Mouse (Mus musculus): ENCODE data around the gene Rfx2. TPM values are rescaled to one million over a fixed set of nuclear protein-coding genes. Genes with fewer than 3 reads are reported as not detected.

The Rfx2 gene
- 21.4 and 27.9 TPM in 2 replicates for total RNA-seq (2014; fragmentation: Nextera tagmentation)
- total RNA-seq (2017): 3.9 and 4.1 TPM in 2 replicates
- 36.4 and 38.2 TPM in 2 replicates for polyA plus RNA-seq (2012)

DNA sequence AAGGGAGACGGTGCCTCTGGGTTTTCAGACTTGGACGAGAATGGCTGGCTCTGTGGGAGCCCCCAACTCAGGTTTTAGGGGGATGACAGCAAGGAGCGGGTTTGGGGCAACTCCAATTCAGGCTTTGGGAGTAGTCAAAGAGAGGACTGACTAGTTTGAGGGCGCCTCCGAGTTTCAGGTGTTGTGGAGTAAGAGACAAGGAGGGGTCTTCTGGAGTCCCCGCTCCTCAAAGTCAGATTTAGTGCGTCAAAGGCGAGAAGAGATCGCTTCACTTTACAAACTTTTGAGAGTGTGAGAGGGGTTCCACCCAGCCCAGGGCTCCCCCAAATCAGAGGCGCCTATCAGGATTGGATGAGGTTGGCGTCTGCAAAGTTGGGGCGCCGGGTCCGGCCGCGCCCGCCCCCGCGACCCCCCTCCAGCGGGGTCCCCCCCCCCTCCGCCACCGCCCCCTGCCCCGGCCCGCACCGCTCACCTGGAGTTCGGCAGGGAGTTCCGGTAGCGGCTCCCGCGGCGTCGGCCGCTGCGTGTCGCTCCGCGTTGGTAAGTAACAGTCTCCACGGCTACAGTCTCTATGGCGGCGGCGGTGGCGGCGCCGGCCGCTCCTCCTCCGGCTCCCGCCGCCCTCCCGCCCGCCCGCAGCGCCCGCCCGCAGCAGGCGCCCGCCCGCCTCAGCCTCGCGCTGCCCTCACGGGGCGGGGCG, at the start of gene Rfx2:
Gene Rfx2, minus strand, starts transcription at position 603 of the 700 bp plus-strand sequence.
- ATAC-seq (ENCODE audit: extremely low read depth, insufficient number of reproducible peaks, low FRiP score, poor library complexity, severe bottlenecking): no peak
- Histone ChIP-seq H3K27me3 (ENCODE audit: insufficient read depth, low read length) (no peaks in the 10 kb centered on the region), H3K4me3 (ENCODE audit: low read depth, low read length) (peak within 1 kb of the TSS; percentile 73), H3K9me3 (replicated peaks) (no peaks in the 10 kb centered on the region), H3K4me1 (ENCODE audit: insufficient read depth, low read depth, low read length) (peaks cover 60% of the 10 kb centered on the region), H3K36me3 (replicated peaks) (peaks cover 2% of the 10 kb centered on the region)
- TF ChIP-seq CTCF (IDR thresholded peaks at IDR 0.05; ENCODE audit: low read depth, low read length) (no peak), POLR2AphosphoS5 (IDR thresholded peaks at IDR 0.05; ENCODE audit: insufficient replicate concordance, low read depth, low read length) (no peak), GATA1 (IDR thresholded peaks at IDR 0.05; ENCODE audit: borderline replicate concordance, low read length) (no peak), GATA2 (IDR thresholded peaks at IDR 0.05; ENCODE audit: borderline replicate concordance, low read depth, low read length) (no peak), TAL1 (conservative IDR thresholded peaks at IDR 0.05; ENCODE audit: low read depth, low read length) (no peak)
- DNase-seq (ENCODE audit: low spot score): peak; percentile 37

GRCm38 (mm10) chr17:56877426-56877825, 46.6 kb upstream of the Rfx2 start:
- no peak overlapping the region for H3K4me3 ChIP-seq (ENCODE audit: low read depth, low read length)
- no peak for ATAC-seq (ENCODE audit: extremely low read depth, insufficient number of reproducible peaks, low FRiP score, poor library complexity, severe bottlenecking)

GRCm38 (mm10) chr17:56876981-56877380, 46.2 kb upstream of the Rfx2 start:
- H3K36me3 ChIP-seq (replicated peaks): no peaks in the 10 kb centered on the region
- DNase-seq (ENCODE audit: low spot score) (no peak), ATAC-seq (ENCODE audit: extremely low read depth, insufficient number of reproducible peaks, low FRiP score, poor library complexity, severe bottlenecking) (no peak)
- peaks cover 30% of the 10 kb centered on the region for H3K4me1 ChIP-seq (ENCODE audit: insufficient read depth, low read depth, low read length)
- TF ChIP-seq TAL1 (conservative IDR thresholded peaks at IDR 0.05; ENCODE audit: low read depth, low read length): no peak
- no peak for TF ChIP-seq GATA2 (IDR thresholded peaks at IDR 0.05; ENCODE audit: borderline replicate concordance, low read depth, low read length)
- no peak for TF ChIP-seq CTCF (IDR thresholded peaks at IDR 0.05; ENCODE audit: low read depth, low read length)
- TF ChIP-seq GATA1 (IDR thresholded peaks at IDR 0.05; ENCODE audit: borderline replicate concordance, low read length): no peak
- TF ChIP-seq POLR2AphosphoS5 (IDR thresholded peaks at IDR 0.05; ENCODE audit: insufficient replicate concordance, low read depth, low read length): no peak
- no peak overlapping the region for H3K4me3 ChIP-seq (ENCODE audit: low read depth, low read length)
- no peaks in the 10 kb centered on the region for H3K9me3 ChIP-seq (replicated peaks)
- H3K27me3 ChIP-seq (ENCODE audit: insufficient read depth, low read length): peaks cover 21% of the 10 kb centered on the region

More at GRCm38 (mm10) chr17:56877426-56877825, 46.6 kb upstream of the Rfx2 start:
- no peak for TF ChIP-seq POLR2AphosphoS5 (IDR thresholded peaks at IDR 0.05; ENCODE audit: insufficient replicate concordance, low read depth, low read length)
- TF ChIP-seq CTCF (IDR thresholded peaks at IDR 0.05; ENCODE audit: low read depth, low read length): no peak
- no peak for TF ChIP-seq TAL1 (conservative IDR thresholded peaks at IDR 0.05; ENCODE audit: low read depth, low read length)
- no peak for TF ChIP-seq GATA2 (IDR thresholded peaks at IDR 0.05; ENCODE audit: borderline replicate concordance, low read depth, low read length)
- no peak for TF ChIP-seq GATA1 (IDR thresholded peaks at IDR 0.05; ENCODE audit: borderline replicate concordance, low read length)
- H3K4me1 ChIP-seq (ENCODE audit: insufficient read depth, low read depth, low read length): peaks cover 30% of the 10 kb centered on the region
- H3K9me3 ChIP-seq (replicated peaks): no peaks in the 10 kb centered on the region
- H3K36me3 ChIP-seq (replicated peaks): no peaks in the 10 kb centered on the region
- DNase-seq (ENCODE audit: low spot score): no peak
- H3K27me3 ChIP-seq (ENCODE audit: insufficient read depth, low read length): peaks cover 21% of the 10 kb centered on the region

DNA sequence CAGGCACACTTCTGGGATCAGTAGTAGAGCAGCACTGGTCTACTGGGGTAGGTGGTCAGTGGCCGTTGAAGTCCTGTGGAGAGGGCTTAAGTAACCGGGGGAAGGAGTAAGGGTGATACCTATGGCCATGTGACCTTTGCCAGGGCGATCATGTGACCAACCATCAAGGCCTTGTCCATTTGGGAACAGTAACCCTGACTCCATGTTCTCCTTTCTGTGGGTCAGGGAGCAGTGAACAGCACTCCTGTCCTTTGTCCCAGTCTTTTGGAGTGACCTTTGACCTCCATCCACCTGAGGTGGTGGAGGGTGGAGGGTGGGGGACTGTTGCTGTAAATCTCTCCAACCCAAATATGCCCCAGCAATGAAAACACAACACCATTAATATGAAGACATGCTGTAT, 45.7 kb upstream of the Rfx2 start:
- no peak for ATAC-seq (ENCODE audit: extremely low read depth, insufficient number of reproducible peaks, low FRiP score, poor library complexity, severe bottlenecking)
- DNase-seq (ENCODE audit: low spot score): no peak

DNA sequence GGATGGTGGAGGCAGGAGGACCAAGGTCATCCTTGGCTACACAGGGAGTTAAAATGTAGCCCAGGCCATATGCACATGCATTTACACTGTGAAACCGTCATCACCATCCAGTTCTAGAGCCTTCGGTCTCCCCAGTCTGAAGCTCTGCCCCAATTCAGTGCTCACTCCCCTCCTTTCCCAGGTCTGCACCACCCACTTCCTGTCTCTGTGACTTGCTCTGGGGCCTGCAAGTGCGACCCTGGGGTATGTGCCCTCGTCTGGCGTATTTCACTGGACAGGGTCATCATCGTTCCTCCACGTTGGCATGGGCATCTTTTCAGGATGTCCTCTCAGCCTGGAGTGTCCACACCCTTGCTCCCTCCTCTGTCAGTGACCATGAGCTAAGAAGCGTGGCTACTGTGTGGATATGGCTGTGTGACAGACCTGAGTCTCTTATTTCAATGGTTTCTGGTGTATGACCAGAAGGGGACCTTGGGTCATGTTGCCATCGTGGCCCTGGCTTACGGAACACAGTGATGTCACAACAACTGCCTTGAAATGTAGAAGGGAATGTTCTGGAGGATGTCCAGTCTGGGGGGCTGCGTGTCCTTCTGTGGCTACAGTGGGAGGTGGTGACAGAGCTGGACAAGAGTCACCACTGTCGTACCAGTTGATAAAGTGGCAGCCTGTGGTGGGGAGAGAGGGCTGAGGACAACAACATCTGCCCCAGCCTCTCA, 44.3 kb upstream of the Rfx2 start, which contains the start of gene 1700061G19Rik:
Gene 1700061G19Rik, plus strand, starts transcription at position 542 of the 716 bp plus-strand sequence.
- Histone ChIP-seq H3K9me3 (replicated peaks) (no peaks in the 10 kb centered on the region), H3K36me3 (replicated peaks) (no peaks in the 10 kb centered on the region), H3K4me3 (ENCODE audit: low read depth, low read length) (no peak within 1 kb of the TSS), H3K4me1 (ENCODE audit: insufficient read depth, low read depth, low read length) (peaks cover 48% of the 10 kb centered on the region), H3K27me3 (ENCODE audit: insufficient read depth, low read length) (peaks cover 18% of the 10 kb centered on the region)
- no peak for ATAC-seq (ENCODE audit: extremely low read depth, insufficient number of reproducible peaks, low FRiP score, poor library complexity, severe bottlenecking)
- TF ChIP-seq CTCF (IDR thresholded peaks at IDR 0.05; ENCODE audit: low read depth, low read length) (no peak), GATA1 (IDR thresholded peaks at IDR 0.05; ENCODE audit: borderline replicate concordance, low read length) (no peak), TAL1 (conservative IDR thresholded peaks at IDR 0.05; ENCODE audit: low read depth, low read length) (no peak), POLR2AphosphoS5 (IDR thresholded peaks at IDR 0.05; ENCODE audit: insufficient replicate concordance, low read depth, low read length) (no peak), GATA2 (IDR thresholded peaks at IDR 0.05; ENCODE audit: borderline replicate concordance, low read depth, low read length) (no peak)
- DNase-seq (ENCODE audit: low spot score): no peak

More for the DNA sequence above, 45.7 kb upstream of the Rfx2 start:
- H3K9me3 ChIP-seq (replicated peaks): no peaks in the 10 kb centered on the region
- H3K36me3 ChIP-seq (replicated peaks): no peaks in the 10 kb centered on the region
- H3K4me3 ChIP-seq (ENCODE audit: low read depth, low read length): no peak overlapping the region
- H3K4me1 ChIP-seq (ENCODE audit: insufficient read depth, low read depth, low read length): peaks cover 35% of the 10 kb centered on the region
- peaks cover 21% of the 10 kb centered on the region for H3K27me3 ChIP-seq (ENCODE audit: insufficient read depth, low read length)
- TF ChIP-seq TAL1 (conservative IDR thresholded peaks at IDR 0.05; ENCODE audit: low read depth, low read length): no peak
- no peak for TF ChIP-seq CTCF (IDR thresholded peaks at IDR 0.05; ENCODE audit: low read depth, low read length)
- TF ChIP-seq POLR2AphosphoS5 (IDR thresholded peaks at IDR 0.05; ENCODE audit: insufficient replicate concordance, low read depth, low read length): no peak
- no peak for TF ChIP-seq GATA1 (IDR thresholded peaks at IDR 0.05; ENCODE audit: borderline replicate concordance, low read length)
- no peak for TF ChIP-seq GATA2 (IDR thresholded peaks at IDR 0.05; ENCODE audit: borderline replicate concordance, low read depth, low read length)

GRCm38 (mm10) chr17:56874237-56874636, 43.4 kb upstream of the Rfx2 start, which contains the start of gene Acsbg2:
Gene Acsbg2, minus strand, starts transcription at chr17:56874447.
- no peak for DNase-seq (ENCODE audit: low spot score)
- no peak for TF ChIP-seq POLR2AphosphoS5 (IDR thresholded peaks at IDR 0.05; ENCODE audit: insufficient replicate concordance, low read depth, low read length)
- TF ChIP-seq GATA2 (IDR thresholded peaks at IDR 0.05; ENCODE audit: borderline replicate concordance, low read depth, low read length): no peak
- no peak for TF ChIP-seq GATA1 (IDR thresholded peaks at IDR 0.05; ENCODE audit: borderline replicate concordance, low read length)
- no peak for TF ChIP-seq TAL1 (conservative IDR thresholded peaks at IDR 0.05; ENCODE audit: low read depth, low read length)
- TF ChIP-seq CTCF (IDR thresholded peaks at IDR 0.05; ENCODE audit: low read depth, low read length): no peak
- H3K27me3 ChIP-seq (ENCODE audit: insufficient read depth, low read length): peaks cover 15% of the 10 kb centered on the region
- ATAC-seq (ENCODE audit: extremely low read depth, insufficient number of reproducible peaks, low FRiP score, poor library complexity, severe bottlenecking): no peak
- no peaks in the 10 kb centered on the region for H3K9me3 ChIP-seq (replicated peaks)
- no peak within 1 kb of the TSS for H3K4me3 ChIP-seq (ENCODE audit: low read depth, low read length)
- H3K4me1 ChIP-seq (ENCODE audit: insufficient read depth, low read depth, low read length): peaks cover 57% of the 10 kb centered on the region
- H3K36me3 ChIP-seq (replicated peaks): no peaks in the 10 kb centered on the region
